Mouse (Mus musculus): Measurements from ENCODE around the gene Vmn2r26. TPM values are rescaled to one million over a fixed set of nuclear protein-coding genes. Genes with fewer than 3 reads are reported as not detected.

Vmn2r26 gene
- not detected for polyA plus RNA-seq (2015; fragmentation: Illumina TruSeq; extraction: RNeasy Lipid Tissue Mini Kit (QIAGEN cat#74804); ENCODE audit: insufficient read depth, low read depth, low replicate concordance)

DNA sequence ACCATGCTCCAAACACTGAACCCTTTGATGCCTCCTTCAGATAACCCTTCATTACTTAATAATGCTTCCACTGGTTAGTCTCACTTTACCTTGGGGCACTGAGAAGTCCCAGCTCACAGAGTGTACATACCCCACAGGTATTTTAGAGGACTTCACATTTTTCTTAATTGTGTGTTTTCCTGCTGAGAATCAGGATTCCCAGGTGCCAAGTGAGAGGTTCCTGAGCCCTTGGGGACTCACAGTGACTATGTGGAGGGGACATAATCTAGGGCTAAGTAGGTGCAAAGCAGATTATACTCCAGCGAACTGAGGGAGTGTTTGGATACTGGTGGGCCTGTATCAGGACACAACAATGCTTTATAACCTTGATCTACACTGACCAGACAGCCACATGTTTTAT lies at the start of gene Vmn2r26:
Vmn2r26 (plus strand) TSS at position 301 of the 400 bp plus-strand sequence.

Other genes with a start within 250 kb of the Vmn2r26 start
- not detected for gene Vmn2r24, start 245.7 kb upstream of the Vmn2r26 start, polyA plus RNA-seq (2015; fragmentation: Illumina TruSeq; extraction: RNeasy Lipid Tissue Mini Kit (QIAGEN cat#74804); ENCODE audit: insufficient read depth, low read depth, low replicate concordance)
- not detected for gene Vmn2r25, start 171.1 kb upstream of the Vmn2r26 start, polyA plus RNA-seq (2015; fragmentation: Illumina TruSeq; extraction: RNeasy Lipid Tissue Mini Kit (QIAGEN cat#74804); ENCODE audit: insufficient read depth, low read depth, low replicate concordance)
- not detected for gene Vmn2r27, start 207.3 kb downstream of the Vmn2r26 start, polyA plus RNA-seq (2015; fragmentation: Illumina TruSeq; extraction: RNeasy Lipid Tissue Mini Kit (QIAGEN cat#74804); ENCODE audit: insufficient read depth, low read depth, low replicate concordance)